Mouse (Mus musculus): ENCODE results near the gene Olfr1066.
"Not testable (repeated sequence)": the region's sequence is repeated elsewhere in the genome, so short reads cannot be mapped to it uniquely, and the experiment has no call there.

Gene Olfr1066

GRCm38 (mm10) chr2:86456169-86456568 is at the start of gene Olfr1066:
Gene Olfr1066 (minus strand): TSS chr2:86456269.
- ATAC-seq (ENCODE audit: insufficient number of reproducible peaks, low FRiP score, low TSS enrichment): no peak

GRCm38 (mm10) chr2:86487286-86487685 is 31.2 kb upstream of the Olfr1066 start, which contains the start of gene Olfr228:
Gene Olfr228 (minus strand): TSS chr2:86487386.
- ATAC-seq (ENCODE audit: insufficient number of reproducible peaks, low FRiP score, low TSS enrichment): no peak

- ATAC-seq (ENCODE audit: insufficient number of reproducible peaks, low FRiP score, low TSS enrichment): no peak
Measured at GRCm38 (mm10) chr2:86464442-86465109, 8.5 kb upstream of the Olfr1066 start.

GRCm38 (mm10) chr2:86460434-86460833 is 4.4 kb upstream of the Olfr1066 start:
- no peak for ATAC-seq (ENCODE audit: insufficient number of reproducible peaks, low FRiP score, low TSS enrichment)

- ATAC-seq (ENCODE audit: insufficient number of reproducible peaks, low FRiP score, low TSS enrichment): not testable (repeated sequence)
Measured at GRCm38 (mm10) chr2:86450491-86450890, 5.6 kb downstream of the Olfr1066 start, which contains the start of gene Olfr1065. Gene Olfr1065 (minus strand): TSS chr2:86450591.

GRCm38 (mm10) chr2:86442101-86442500 is 14.0 kb downstream of the Olfr1066 start:
- ATAC-seq (ENCODE audit: insufficient number of reproducible peaks, low FRiP score, low TSS enrichment): not testable (repeated sequence)

- ATAC-seq (ENCODE audit: insufficient number of reproducible peaks, low FRiP score, low TSS enrichment): not testable (repeated sequence)
Measured at GRCm38 (mm10) chr2:86428511-86428910, 27.6 kb downstream of the Olfr1066 start.

GRCm38 (mm10) chr2:86426649-86427048 is 29.4 kb downstream of the Olfr1066 start, which contains the start of gene Olfr1062:
Gene Olfr1062 (minus strand): TSS chr2:86426749.
- not testable (repeated sequence) for ATAC-seq (ENCODE audit: insufficient number of reproducible peaks, low FRiP score, low TSS enrichment)

GRCm38 (mm10) chr2:86413950-86414349 is 42.1 kb downstream of the Olfr1066 start, which contains the start of gene Olfr1061:
Gene Olfr1061 (minus strand): TSS chr2:86414050.
- ATAC-seq (ENCODE audit: insufficient number of reproducible peaks, low FRiP score, low TSS enrichment): no peak

All from cerebellum, adult (tissue).